Mouse (Mus musculus) v-Abl transformed pro-B cells (cell line): ENCODE data around the gene Aacs.

Source experiments
- in situ Hi-C, 2 experiments: fragments of 400-800 bp; cut with MboI; formaldehyde crosslinking; loops; one replicate each; pipeline ENCODE4 v1.15.1; 2025; ENCODE audit not compliant: unreplicated experiment in 2 of 2

The Aacs gene

DNA sequence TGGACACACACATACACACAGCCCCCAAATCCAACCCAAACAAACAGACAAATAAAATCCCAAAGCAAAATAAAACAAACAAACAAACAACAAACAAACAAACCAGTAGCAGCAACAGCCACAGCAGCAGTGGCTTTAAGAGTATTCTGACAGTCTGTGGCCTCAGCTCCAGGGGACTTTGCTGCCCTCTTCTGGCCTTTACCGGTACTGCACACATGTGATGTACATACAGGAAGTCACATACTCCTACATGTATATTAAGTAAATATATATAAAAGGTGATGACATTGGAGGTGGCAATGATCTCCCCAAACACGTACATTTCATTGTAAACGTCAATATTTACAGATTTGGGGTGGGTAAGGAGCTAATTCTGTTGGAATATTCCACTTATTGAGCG, 50.9 kb downstream of the Aacs start:
- in situ Hi-C loops = loop anchor here in 1 of 2 experiments (25.0 kb wide), 1 partner anchor 436 kb away; no protein-coding TSS in a partner anchor

DNA sequence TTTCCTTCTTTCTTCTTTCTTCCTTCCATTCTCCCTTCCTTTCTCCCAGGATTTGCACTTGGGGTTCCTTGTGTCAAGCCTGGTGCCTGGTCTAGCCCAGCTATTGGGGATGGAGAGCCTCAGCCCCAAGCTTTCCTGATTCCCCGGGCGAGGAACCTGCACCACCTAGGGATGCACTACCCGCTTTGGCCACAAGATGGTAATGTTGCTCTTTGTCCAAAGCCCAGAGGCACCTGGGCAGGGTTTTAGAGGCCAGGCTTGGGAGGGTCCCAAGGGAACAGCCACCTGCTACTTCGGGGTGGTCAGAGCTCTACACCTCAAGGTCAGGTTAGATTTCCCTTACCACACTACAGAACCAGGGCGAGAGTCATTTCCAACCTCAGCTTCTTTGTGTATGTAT, 53.5 kb downstream of the Aacs start:
- in situ Hi-C loops = loop anchor here in 1 of 2 experiments (25.0 kb wide), 1 partner anchor 433 kb away; no protein-coding TSS in a partner anchor

DNA sequence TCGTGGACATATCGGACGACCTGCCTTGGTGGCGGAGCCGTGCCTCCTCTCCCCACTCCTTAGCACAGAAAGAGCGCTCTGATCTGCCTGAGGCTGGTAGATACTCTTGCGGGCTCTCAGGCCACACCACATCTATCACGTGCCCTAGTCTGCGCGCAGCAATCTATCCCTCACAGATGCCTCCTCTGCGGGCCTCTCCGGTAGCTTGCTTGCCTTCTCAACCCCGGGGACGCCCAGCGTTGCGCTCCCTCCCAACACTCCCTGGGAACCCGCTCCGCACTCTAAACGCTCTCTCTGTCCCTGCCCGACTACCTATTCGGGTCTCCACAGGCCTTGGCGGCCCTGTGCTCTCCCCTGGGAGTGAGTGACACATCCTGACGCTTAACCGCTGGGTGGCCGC, 56.0 kb downstream of the Aacs start, which contains the start of gene Tmem132b:
Gene Tmem132b (plus strand): TSS at position 141 of the 400 bp plus-strand sequence.
- in situ Hi-C loops = loop anchor here in 1 of 2 experiments (25.0 kb wide), 1 partner anchor 431 kb away; no protein-coding TSS in a partner anchor

DNA sequence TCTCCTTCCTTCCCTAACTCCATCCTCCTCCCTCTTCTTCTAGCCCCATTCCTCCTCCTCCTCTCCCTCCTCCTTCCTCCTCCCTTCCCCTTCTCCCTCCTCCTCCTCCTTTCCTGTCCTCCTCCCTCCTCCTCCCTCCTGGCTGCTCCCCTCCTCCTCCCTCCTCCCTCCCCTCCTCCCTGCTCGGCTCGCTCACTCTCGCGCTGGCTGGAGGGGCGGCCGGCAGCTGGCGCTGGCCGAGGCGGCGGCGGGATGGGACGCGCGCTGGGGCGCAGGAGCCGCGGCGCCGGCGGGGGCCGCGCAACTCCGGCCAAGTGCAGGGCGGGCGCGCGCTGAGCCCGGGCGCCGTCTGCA, 56.6 kb downstream of the Aacs start:
- in situ Hi-C loops = loop anchor here in 1 of 2 experiments (25.0 kb wide), 1 partner anchor 430 kb away; no protein-coding TSS in a partner anchor

DNA sequence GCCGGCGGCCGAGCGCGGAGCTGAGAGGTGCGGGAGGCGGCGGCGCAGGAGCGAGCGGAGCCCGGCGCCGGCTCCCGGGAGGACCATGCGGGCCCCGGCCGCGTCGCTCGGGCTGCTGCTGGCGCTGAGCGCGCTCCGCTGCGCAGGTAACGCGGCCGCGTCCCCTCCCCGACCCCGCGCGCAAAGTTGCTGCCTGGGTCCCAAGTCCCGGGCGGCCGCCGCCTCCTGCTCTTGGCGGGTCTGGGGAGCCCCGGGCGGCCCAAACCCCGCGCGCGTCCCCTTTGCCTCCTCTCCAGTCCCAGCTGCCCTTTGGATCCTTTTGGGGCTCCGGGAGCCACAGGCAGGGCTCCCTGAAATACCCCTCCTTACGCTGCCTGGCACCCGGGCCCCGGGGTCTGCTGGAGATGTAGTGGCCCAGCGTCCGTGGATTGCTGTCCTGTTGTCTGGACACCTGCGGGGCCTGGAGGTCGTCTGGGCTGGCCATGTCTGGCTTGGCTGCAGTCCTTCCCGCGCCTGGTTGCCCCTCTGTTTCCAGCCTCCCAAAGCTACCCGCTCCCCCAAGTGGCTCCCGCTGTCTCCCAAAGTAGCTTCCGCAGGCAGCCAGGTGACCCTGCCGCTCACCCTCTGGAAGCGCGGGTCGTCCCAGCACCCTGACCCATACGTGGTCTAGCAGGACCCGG, 57.1 kb downstream of the Aacs start:
- in situ Hi-C loops = loop anchor here in 1 of 2 experiments (25.0 kb wide), 1 partner anchor 430 kb away; no protein-coding TSS in a partner anchor

DNA sequence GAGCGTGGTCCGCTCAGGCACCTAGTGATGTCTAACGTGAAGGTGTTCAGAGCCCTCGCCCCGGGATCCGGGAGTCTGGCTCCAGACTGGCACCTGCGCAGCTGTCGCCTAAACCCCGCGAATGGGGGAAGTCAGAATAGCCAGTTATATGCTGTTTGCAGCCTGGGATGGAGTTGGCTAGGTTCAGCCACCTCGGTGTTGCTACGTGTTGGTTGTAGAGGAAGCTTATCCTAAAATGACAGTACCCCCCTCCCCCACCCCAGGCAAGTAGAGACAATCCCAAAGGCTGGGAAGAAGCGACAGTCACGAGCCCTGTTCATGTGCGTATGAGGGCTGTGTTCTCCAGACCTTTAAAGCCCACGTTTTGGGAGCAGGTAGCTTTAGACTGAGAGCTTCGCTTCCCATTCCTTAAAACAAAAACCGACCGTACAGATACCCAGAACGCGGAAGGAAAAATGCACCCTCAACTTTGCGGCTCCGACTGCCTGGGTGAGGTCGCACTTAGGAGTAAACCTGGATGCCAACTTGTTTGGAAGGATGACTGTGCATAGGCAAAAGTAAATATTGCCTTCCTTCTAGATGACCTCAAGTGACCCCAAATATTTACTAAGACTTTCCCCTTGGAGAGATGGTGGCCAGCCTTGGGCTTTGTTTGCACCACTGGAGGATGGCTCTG, 57.7 kb downstream of the Aacs start:
- in situ Hi-C loops = loop anchor here in 1 of 2 experiments (25.0 kb wide), 1 partner anchor 429 kb away; no protein-coding TSS in a partner anchor

DNA sequence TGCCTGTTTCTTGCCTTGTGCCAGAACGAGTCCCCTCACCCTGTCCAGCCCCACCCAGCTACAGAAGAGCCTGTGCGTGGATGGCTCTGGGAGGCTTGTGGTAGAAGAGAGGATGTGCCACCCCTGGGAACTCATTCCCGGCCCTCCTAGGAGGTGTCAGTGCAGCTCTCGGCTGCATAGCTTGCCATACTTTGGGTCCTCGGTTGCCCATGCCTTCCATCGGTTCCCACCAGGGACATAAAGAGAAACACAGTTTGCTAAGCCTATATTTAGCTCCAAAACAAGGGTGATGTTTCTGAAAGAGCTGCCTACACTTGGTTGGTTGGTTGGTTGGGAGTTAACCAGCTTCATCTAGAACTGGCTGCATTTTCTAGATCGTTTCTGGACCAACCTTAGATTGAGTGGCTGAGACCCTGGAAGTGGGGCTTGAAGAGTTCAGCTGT, 58.6 kb downstream of the Aacs start:
- in situ Hi-C loops = loop anchor here in 1 of 2 experiments (25.0 kb wide), 1 partner anchor 428 kb away; no protein-coding TSS in a partner anchor

DNA sequence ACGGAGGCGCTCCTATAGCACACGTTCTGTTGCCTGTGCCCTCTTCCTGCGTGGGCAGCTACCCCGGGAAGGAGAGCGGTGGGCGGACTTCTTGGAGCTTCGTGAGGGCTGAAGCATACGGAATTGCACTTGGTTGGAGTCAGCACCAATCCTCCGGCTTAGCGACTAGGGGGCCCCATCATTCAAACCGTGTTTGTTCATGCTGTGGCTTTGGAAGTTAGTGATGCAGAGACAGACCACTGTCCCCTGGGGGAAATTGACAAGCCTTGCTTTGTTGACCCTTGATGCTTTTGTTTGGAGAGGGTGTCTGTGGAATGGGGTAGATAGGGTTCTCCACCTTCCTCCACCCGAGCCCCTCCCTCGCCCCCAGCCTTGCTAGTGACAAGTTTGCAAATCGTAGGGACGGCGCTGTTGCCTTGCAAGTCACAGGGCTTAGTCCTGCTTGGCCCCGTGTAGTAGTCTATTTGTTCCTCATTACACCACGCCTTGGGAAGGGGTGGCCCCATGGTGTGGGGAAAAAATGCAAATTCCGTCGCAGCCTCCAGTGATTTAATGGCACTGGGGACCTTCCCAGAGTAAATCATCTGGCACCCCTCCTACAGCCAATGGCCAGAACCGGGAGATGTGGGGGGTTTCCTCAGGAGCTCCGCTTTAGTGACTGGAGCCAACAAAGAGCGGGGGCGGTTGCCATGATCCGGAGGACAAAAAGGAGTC, 59.2 kb downstream of the Aacs start:
- in situ Hi-C loops = loop anchor here in 1 of 2 experiments (25.0 kb wide), 1 partner anchor 428 kb away; no protein-coding TSS in a partner anchor

DNA sequence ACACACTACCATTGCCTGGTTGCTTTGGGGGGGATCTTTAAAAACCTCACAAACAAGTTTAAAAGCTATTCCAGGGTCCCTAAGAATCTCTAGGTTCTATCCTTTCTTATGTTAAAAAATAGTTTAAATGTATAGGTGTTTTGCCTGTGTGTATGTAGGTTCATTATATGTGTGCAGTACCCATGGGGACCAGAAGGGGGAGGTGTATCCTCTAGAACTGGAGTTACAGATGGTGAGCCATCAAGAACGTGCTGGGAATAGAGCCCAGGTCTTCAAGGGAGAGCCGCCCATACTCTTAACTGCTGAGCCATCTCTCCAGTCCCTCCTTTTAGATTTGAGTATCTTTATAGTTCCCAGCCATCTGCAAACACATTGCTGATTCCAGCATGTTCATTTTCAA, 69.5 kb downstream of the Aacs start:
- in situ Hi-C loops = loop anchor here in 1 of 2 experiments (25.0 kb wide), 1 partner anchor 417 kb away; no protein-coding TSS in a partner anchor

DNA sequence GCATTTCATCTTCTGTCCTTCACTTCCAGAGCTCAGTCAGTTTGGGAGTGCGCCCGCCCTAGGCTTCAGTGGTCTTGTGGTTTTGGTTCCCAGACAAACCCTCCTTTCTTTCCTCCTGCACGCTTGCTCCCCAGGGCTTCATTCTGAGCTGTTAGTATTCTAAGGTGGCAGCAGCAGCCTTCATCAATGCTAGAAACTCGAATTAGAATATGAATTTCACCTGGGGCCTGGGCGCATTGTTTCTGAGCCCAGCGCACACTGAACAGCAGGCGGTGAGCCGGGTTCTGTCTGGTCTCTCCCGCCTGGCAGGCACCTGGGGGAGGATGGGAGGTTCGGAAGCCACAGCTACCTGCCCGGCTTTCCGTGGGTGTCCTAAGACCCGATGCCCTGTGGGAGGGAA, 70.7 kb downstream of the Aacs start:
- in situ Hi-C loops = loop anchor here in 1 of 2 experiments (25.0 kb wide), 1 partner anchor 416 kb away; no protein-coding TSS in a partner anchor

DNA sequence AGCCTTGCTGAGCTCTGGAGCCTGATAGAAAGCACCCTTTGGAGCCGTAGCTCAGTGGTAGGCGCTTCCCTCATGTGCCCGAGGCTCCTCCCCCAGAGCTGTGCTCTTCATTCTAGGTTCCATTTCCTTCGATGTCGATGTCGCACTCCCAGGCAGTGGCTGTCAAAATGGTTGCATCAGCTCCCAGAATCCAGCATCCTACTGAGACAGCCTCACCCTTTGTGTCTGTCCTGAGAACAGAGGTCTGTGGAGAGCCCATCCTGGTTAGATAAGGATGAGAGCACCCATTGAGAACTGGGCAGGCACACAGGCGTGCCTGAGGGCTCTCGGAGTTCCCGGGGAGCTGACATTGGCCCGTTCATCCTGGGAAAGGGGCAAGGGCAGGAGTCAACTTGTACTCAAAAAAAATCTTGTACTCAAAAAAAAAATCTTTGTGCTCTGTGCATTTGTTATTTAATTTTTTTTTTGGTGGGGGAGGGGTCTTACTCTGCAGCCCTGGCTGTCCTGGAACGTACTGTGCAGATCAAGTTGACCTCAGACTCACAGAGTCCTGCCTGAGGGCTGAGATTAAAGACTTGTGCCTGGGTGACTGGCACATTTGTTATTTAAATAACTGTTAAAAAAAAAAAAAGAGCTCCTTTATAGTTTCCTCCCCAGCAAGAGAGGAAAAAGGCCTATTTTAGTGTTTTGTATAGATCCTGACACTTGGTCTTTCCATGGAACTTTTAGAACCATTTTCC, 74.3 kb downstream of the Aacs start:
- in situ Hi-C loops = loop anchor here in 1 of 2 experiments (25.0 kb wide), 1 partner anchor 412 kb away; no protein-coding TSS in a partner anchor

DNA sequence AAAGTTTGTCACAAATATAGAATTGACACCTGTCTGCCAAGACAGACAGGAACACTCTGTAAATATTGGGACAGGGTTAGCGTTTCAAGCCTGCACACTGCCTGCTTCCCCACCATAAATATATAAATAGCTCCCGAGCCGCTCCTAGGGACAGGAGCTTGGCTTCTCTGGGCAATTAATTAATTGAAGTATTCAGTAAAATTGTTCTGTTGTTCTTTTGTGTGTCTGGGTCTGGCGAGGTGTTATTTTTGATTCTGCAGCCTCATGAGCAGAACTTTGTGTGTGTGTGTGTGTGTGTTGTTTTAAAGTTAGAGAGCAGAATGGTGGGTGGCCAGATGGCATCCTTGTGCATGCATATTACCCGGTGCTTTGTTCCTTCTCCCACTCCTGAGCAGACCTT, 80.1 kb downstream of the Aacs start:
- in situ Hi-C loops = no loop called here

DNA sequence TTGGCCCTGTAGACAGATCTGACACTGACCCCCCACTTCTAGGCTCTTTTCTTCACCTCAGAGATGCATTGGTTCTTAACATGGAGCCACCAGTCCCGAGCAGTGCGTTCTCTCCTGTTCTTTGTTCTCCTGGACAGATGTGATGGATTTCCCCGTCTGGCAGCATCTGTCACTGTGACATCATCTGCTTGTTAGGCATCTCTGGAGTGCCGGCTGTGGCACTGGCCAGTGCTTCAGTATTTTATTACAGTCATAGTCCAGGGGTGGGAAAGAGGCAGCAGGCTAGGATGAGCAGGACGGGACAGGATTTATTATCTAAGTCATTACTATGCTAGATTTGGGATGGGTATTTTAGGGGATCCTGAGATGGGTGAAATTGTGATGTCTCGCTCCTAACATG, 87.9 kb downstream of the Aacs start:
- in situ Hi-C loops = no loop called here

DNA sequence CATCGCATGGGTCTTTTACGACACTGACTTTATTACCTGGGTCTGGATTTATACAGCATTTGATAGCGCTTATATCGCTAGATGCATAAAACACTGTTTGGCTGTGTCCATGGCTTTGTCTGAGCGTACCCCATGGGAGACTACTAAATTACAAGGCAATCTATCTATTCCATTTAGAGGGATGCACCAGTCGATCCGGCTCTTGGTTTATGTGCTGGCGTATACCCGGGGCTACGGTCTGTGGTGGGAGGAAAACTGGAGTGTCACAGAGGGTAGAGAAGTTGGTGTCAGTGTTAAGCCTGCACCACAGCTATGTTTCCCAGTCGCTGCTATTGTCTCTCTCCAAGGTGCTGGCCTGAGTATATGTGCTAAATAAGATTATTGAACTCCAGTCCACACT, 90.1 kb downstream of the Aacs start:
- in situ Hi-C loops = no loop called here
